Mouse (Mus musculus) C3H10T1/2 (cell line): ENCODE data around the gene Brs3. TPM values are rescaled to one million over a fixed set of nuclear protein-coding genes. Genes with fewer than 3 reads are reported as not detected.

Experiments
- polyA plus RNA-seq, 2 experiments: library from polyadenylated mRNA; unstranded; fragments of >200 nt; fragmentation: generic; extraction: Trizol; gene quantifications; one replicate each; pipeline ENCODE4 v1.2.1; 2012; ENCODE audit warnings: missing spikeins in 2 of 2

Gene Brs3
- polyA plus RNA-seq, result not detected

DNA sequence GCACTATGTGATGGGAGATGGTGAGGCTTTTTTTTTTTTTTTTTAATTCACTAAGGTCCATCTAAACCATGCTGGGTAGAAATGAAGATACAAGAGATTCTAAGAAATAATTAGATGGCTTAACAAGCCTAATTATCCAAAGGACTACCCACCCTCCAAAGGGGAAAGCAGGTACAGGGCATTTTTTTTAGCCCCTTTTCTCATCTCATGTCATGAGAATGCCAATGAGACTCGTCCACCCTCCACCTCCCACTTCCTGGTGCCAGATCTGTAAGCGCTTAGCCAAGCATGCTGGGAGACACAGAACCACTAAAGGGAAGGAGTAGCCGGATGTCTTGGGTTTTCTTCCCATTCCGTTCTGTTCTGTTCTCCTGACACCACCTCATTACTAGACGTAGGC is at the start of gene Brs3:
Gene Brs3, plus strand, starts transcription at position 301 of the 400 bp plus-strand sequence.

DNA sequence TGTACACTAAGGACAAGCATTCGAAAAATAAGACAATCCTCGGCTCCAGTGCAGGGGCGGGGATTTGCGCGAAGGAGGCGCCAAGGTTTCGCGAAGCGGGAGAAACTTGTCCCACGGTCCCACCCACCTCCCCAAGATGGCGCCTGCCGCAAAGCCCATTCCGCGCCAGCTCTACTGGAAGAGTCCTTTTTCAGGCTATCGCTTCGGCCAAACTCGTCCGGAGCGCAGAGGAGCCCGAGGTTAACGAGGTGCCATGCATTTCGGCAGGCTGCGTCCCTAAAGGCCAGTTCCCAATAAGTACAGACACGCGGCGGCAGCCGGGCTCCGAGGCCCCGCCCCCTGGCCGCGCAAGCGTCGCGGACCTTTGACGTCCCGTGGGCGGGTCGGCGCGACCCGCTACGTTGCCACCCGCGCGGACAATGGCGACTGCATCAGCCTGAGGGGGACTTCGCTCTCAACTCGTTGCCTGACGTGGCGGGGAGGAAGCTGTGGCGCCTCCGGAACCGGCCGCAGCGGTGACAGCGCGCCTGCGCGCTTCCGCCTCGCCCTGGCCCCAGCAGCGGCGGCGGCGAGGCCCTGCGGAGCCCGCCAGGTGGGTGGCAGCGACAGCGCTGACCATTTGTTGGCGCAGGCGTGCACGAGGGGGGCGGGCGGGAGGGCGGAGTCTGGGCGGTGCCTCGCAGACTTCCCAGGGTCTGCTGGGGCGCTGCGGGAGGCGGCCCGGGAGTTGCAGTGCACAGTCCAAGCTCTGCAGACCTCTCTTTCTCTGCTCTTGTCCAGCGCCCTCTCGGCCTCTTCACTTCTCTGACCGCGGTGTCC is 10.5 kb downstream of the Brs3 start, which contains the start of gene Htatsf1:
Gene Htatsf1, plus strand, starts transcription at position 410 of the 819 bp plus-strand sequence.

DNA sequence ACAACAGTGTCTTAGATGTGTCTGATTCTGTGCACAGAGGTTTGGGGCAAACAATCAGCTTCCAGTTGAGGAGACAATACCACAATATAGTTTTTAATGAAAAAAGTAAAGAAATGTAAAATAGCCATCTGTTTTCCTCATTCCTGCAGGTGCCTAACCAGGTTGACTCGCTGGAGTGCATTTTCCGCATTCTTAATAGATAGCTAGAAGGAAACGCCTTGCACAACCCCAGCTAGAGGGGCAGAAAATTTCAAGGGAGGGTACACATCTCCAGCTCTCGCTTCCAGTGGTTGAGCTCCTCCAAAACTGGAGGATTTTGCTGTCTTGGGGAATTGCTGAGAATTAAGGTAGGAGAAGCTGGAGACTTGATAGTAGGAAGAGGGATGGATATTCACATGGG is 44.9 kb downstream of the Brs3 start, which contains the start of gene Vgll1:
Gene Vgll1, plus strand, starts transcription at position 301 of the 400 bp plus-strand sequence.

Other genes starting within 250 kb of the Brs3 start
- gene Map7d3, start 220.7 kb upstream of the Brs3 start, polyA plus RNA-seq, result not detected
- not detected for gene Adgrg4, start 172.9 kb upstream of the Brs3 start, polyA plus RNA-seq
- 10 to 100 TPM in 1 of 2 experiments, 1 to 10 TPM in 1; 3.8 to 14.3 TPM for gene Htatsf1, start 10.5 kb downstream of the Brs3 start, polyA plus RNA-seq
- gene Vgll1, start 45.0 kb downstream of the Brs3 start, polyA plus RNA-seq, result not detected
- gene Cd40lg, start 169.1 kb downstream of the Brs3 start, polyA plus RNA-seq, result not detected